Comparison of ENCODE assay signal across 30 mouse cellular contexts in the genomic region with DNA sequence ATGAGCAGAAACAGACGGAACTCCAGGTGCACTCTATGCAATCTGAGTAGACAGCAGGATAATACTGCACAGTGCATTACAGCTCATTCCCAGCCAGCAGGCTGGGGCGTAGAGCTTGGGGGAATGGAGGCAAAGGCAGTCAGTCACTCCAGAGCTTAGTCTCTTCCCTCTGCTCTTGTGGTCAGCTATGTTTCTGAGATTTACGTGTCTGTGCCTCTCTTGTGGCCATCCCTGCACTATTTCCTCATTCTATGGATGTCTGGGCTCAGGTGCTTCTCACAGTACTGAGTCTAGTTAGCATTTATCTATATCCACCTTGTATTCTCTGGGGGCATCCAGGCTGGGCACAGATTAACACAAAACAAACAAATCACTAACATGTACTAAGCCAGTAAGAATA.
"Had no signal": no experiment of that assay in that cellular context is flagged by ENCODE, and none has a peak within 500 bp of the region (broad histone marks: within the 10 kb centered on the region; RNA-seq: fewer than 3 reads in every experiment).

No protein-coding gene starts in this region.

- H3K27me3 ChIP-seq: limb, embryonic 12.5 days; limb, embryonic 13.5 days; limb, embryonic 15.5 days; liver, embryonic 12.5 days; liver, embryonic 13.5 days; liver, embryonic 15.5 days; lung, embryonic 15.5 days; megakaryocyte, embryonic 14.5 days; midbrain, embryonic 12.5 days; midbrain, embryonic 13.5 days; neural tube, embryonic 12.5 days; neural tube, embryonic 13.5 days had no signal

- H3K36me3 ChIP-seq: limb, embryonic 10.5 days; limb, embryonic 12.5 days; limb, embryonic 13.5 days; limb, embryonic 15.5 days; liver, embryonic 12.5 days; liver, embryonic 13.5 days; liver, embryonic 15.5 days; lung, embryonic 15.5 days; midbrain, embryonic 10.5 days; midbrain, embryonic 12.5 days; midbrain, embryonic 13.5 days; neural tube, embryonic 12.5 days; neural tube, embryonic 13.5 days had no signal

- H3K4me2 ChIP-seq: limb, embryonic 12.5 days; limb, embryonic 13.5 days; limb, embryonic 15.5 days; liver, embryonic 11.5 days; liver, embryonic 12.5 days; liver, embryonic 13.5 days; liver, embryonic 15.5 days; lung, embryonic 14.5 days; lung, embryonic 15.5 days; midbrain, embryonic 12.5 days; midbrain, embryonic 13.5 days; neural tube, embryonic 12.5 days; neural tube, embryonic 13.5 days had no signal

- H3K9me3 ChIP-seq: limb, embryonic 10.5 days; limb, embryonic 12.5 days; limb, embryonic 13.5 days; limb, embryonic 15.5 days; liver, embryonic 12.5 days; liver, embryonic 13.5 days; liver, embryonic 15.5 days; lung, embryonic 15.5 days; midbrain, embryonic 10.5 days; midbrain, embryonic 12.5 days; midbrain, embryonic 13.5 days; neural tube, embryonic 12.5 days; neural tube, embryonic 13.5 days had no signal

- H3K27ac ChIP-seq: limb, embryonic 10.5 days; limb, embryonic 12.5 days; limb, embryonic 13.5 days; limb, embryonic 15.5 days; liver, embryonic 12.5 days; liver, embryonic 13.5 days; liver, embryonic 14.5 days; liver, embryonic 15.5 days; lung, embryonic 15.5 days; macrophage; midbrain, embryonic 10.5 days; midbrain, embryonic 12.5 days; midbrain, embryonic 13.5 days; neural tube, embryonic 12.5 days; neural tube, embryonic 13.5 days had no signal

- H3K9ac ChIP-seq: limb, embryonic 12.5 days; limb, embryonic 13.5 days; limb, embryonic 15.5 days; liver, embryonic 12.5 days; liver, embryonic 13.5 days; liver, embryonic 14.5 days; liver, embryonic 15.5 days; liver, postnatal 0 days; lung, embryonic 14.5 days; lung, embryonic 15.5 days; midbrain, embryonic 12.5 days; midbrain, embryonic 13.5 days; neural tube, embryonic 12.5 days; neural tube, embryonic 13.5 days had no signal

- H3K4me1 ChIP-seq: liver, embryonic 12.5 days; liver, embryonic 13.5 days; liver, embryonic 15.5 days; lung, embryonic 15.5 days; megakaryocyte, embryonic 14.5 days had no signal

- ATAC-seq: liver, embryonic 12.5 days; liver, postnatal 0 days; lung, postnatal 0 days; midbrain, embryonic 13.5 days; midbrain, embryonic 16.5 days had no signal

- DNase-seq: left cerebral cortex, postnatal 4 days; liver; liver, embryonic 13.5 days; liver, postnatal 0 days; lung, adult 2 months; lung, embryonic 14.5 days; lung, postnatal 10 days; lung, postnatal 14 days; lung, postnatal 36 days; lung, postnatal 4 days; midbrain, embryonic 14.5 days had no signal

- H3K4me3 ChIP-seq: limb, embryonic 10.5 days; limb, embryonic 12.5 days; limb, embryonic 13.5 days; limb, embryonic 15.5 days; liver, embryonic 12.5 days; liver, embryonic 13.5 days; liver, embryonic 15.5 days; lung, embryonic 15.5 days; megakaryocyte, embryonic 14.5 days; midbrain, embryonic 10.5 days; midbrain, embryonic 12.5 days; midbrain, embryonic 13.5 days; myocyte; neural tube, embryonic 12.5 days; neural tube, embryonic 13.5 days had no signal
